Mouse (Mus musculus) heart, postnatal 14 days (tissue): ENCODE data around the gene Zbtb1. TPM values are rescaled to one million over a fixed set of nuclear protein-coding genes. Genes with fewer than 3 reads are reported as not detected.

ENCODE experiments used
- DNase-seq, 2 experiments: peaks; one replicate each; pipeline ENCODE4 v3.0.0; 2021 to 2022
- intact Hi-C: fragments of 180-260 bp; cut with DNase I; formaldehyde crosslinking; loops from one replicate; pipeline ENCODE4 v1.15.1; 2025
- total RNA-seq, 2 experiments: library from RNA; stranded (reverse); gene quantifications; 2 replicates each; pipeline ENCODE4 v1.2.3; 2021

Zbtb1 gene
- total RNA-seq, 2 experiments from 2014 or later, result 5.0 to 5.2 TPM

DNA sequence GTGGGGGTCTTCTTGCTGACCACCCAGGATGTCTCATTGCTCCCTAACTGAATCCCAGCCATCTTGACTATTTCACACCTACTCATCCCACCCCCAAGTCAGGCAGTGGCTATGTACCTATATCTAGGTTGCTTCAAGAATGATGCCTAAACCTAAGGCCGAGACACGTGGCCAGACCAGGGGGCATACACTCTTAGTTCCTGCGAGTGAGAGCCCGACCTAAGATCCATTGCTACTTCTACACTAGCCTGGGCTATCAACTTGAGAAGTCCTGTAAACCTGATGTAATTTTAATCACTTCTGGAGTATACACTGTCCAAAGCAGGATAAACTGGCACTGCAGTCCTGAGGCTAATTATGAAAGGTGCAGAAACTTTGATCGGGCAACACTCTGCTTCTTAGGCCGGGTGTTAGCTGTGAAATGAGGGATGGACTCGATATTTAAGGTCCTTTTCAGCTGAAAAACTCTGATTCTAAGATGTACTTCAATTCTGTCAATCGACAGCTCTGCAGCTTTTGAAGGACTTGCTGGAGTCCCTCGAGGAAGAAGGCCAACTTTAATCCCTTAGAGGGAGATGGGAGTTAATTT is 1.8 kb upstream of the Zbtb1 start:
- DNase-seq, result no peak
- intact Hi-C loops, result no loop called here

DNA sequence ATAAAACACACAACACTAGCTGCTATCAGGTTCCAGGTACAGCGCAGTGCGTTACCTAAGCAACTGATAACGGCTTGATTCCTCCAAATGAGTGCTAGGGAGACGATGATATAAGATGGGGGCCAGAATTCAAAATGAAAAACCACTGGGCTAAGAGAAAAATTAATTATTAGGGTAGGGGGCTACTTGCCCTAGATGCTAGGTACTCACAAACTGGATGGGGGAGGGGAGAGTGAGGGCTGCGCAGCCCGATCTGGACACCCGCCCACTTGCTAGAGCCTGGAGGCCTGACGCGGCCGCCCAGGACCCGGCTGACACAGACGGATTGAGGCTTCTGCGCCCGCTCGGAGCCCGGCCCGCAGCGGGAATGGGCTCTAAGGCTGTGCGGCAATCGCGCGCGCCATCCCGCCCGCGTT is 1.3 kb upstream of the Zbtb1 start:
- DNase-seq, result peak in 1 of 2 experiments; percentile 66
- intact Hi-C loops, result no loop called here

DNA sequence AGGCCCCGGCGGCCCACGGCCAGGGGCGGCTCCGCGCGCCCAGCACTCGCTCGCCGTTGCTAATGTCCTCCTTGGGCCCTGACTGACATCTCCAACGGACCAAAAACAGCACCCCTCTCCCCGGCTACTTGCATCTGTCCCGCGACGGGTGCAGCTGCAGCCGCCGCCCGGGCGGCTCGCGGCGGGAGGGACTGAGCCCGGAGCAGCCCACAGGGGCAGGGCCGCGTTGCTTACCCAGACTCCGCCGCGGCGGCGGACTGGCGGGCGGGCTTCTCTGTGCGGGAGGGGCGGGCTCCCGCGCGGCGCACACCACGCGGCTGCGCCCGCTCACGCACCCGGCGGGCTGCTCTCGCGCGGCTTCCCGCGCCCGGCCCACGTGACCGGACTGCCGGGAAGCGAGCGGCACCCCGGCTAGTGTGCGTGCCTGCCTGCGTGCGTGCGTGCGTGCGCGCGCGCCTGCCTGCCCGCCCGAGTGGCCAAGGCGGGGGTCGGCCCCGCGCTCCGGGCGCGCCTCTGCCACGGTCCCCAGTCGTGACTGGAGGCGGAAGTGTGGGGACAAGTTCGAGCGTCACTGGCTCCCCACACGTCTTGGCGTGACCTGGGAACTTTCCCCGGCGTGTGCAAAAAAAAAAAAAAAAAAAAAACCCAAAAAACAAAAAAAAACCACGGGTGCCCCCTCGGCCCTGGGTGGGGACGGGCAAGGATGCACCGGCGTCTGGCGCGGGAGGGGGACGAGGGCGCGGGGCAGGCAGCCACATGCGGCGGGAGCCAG is 674 bp upstream of the Zbtb1 start, which contains the start of gene Zbtb25:
Zbtb25 (minus strand) TSS at position 397 of the 772 bp plus-strand sequence.
- intact Hi-C loops, result no loop called here
- peak; percentile 88 to 89 for DNase-seq

DNA sequence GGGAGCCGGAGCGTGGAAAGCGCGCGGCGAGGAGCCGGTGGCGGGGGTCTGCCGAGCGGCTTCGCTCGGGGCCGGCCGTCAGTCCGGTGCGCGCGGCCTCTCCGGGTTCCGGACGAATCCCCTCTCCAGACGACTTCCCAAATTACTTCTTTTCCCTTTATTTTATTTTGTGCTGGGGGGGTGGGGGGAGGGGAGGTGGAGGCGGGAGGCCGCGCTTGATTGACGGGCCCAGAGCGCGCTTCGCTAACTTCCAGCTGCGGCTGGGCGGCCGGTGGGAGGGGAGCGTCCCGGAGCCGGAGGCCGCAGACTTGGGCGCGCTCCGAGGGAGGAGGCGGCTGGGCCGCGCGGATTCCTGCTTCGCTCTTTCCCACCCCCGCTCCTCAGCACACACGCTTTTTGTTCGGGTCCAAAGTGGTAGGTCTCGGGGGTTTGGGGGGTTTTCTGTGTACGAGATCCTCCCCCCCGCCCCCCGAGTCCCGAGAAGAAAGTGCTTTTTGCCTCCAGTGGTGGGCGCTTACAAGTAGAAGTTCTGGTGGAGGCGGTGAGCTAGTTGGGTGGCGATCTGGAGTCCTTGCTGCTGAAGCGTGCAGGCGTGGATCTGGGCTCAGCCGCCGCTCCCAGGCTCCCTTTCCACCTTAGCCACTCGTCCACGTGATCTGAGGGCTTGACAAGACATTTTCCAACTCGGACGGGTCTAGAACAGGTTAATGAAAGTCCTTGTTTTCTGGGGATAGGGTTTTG is 935 bp downstream of the Zbtb1 start:
- intact Hi-C loops, result loop anchor here (2.0 to 10.0 kb wide), 2 partner anchors 32 to 104 kb away; no protein-coding TSS in a partner anchor
- peak; percentile 88 to 90 for DNase-seq

DNA sequence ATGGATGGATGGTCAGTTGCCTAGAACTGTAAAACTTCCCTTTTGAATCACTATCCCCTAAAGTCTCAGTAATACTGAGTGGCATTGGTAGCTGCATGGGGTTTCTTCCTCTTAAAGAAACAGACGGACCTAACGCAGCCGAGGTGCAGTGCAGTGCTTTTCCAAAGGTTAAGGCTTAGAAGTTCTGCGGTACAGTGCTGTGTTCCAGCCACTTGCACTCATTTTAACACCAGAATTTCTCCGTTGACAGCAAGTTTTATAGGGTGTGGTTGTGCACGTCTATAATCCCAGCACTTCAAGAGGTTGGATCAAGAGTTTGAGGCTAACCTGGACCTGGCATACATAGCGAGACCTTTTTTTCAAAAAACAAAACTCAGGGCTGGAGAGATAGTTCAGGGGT is 2.0 kb downstream of the Zbtb1 start:
- DNase-seq, result no peak
- intact Hi-C loops, result loop anchor here (10.0 kb wide), 1 partner anchor 103 kb away; no protein-coding TSS in a partner anchor

GRCm38 (mm10) chr12:76372881-76373818 is 3.1 kb downstream of the Zbtb1 start:
- intact Hi-C loops, result loop anchor here (10.0 kb wide), 1 partner anchor 102 kb away; no protein-coding TSS in a partner anchor
- no peak for DNase-seq

DNA sequence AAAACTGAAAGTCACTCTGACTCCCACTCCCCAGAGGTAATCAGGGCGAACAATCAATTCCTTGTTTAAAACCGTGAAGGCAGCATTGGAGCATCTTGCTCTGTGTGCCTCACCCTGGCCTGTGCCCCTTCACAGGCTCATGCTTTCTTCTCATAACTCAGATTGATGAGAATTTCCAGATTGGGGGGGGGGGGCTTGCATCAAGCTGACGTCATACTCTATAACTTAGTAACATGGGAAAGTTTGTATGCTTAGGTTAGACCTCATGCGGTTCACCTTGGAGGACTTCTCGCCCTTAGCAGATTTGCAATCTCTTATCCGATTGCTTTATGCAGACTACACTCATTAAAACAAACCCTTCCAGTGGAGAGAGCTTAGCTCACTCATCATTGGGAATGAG is 3.9 kb downstream of the Zbtb1 start:
- no peak for DNase-seq
- intact Hi-C loops, result loop anchor here (10.0 kb wide), 1 partner anchor 101 kb away; no protein-coding TSS in a partner anchor

DNA sequence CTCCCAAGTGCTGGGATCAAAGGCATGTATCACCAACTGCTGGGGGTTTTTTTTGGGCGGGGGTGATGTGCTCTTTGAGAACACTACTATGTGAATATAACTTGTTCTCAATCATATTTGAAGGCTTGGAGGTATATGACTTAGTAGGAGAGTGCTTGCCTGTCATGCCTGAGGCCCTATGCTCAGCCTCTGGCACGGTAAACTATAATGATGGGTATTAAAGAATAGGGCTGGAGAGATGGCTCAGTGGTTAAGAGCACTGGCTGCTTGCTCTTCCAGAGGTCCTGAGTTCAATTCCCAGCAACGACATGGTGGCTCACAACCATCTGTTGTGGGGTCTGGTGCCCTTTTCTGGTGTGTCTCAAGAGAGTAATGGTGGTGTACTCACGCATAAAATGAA is 4.8 kb downstream of the Zbtb1 start:
- DNase-seq, result no peak
- intact Hi-C loops, result loop anchor here (10.0 kb wide), 1 partner anchor 100 kb away; no protein-coding TSS in a partner anchor

- DNase-seq, result no peak
- intact Hi-C loops, result loop anchor here (10.0 kb wide), 1 partner anchor 99 kb away; no protein-coding TSS in a partner anchor
Measured at GRCm38 (mm10) chr12:76375506-76375905, 5.4 kb downstream of the Zbtb1 start.

GRCm38 (mm10) chr12:76376649-76377048 is 6.6 kb downstream of the Zbtb1 start:
- DNase-seq, result peak in 1 of 2 experiments; percentile 18
- intact Hi-C loops, result loop anchor here (10.0 kb wide), 1 partner anchor 98 kb away; no protein-coding TSS in a partner anchor

GRCm38 (mm10) chr12:76377059-76377458 is 7.0 kb downstream of the Zbtb1 start:
- no peak for DNase-seq
- intact Hi-C loops, result loop anchor here (10.0 kb wide), 1 partner anchor 98 kb away; no protein-coding TSS in a partner anchor

- no peak for DNase-seq
- intact Hi-C loops, result loop anchor here (10.0 kb wide), 1 partner anchor 97 kb away; no protein-coding TSS in a partner anchor
Measured at GRCm38 (mm10) chr12:76377726-76378125, 7.7 kb downstream of the Zbtb1 start.

- intact Hi-C loops, result loop anchor here (10.0 kb wide), 1 partner anchor 96 kb away; no protein-coding TSS in a partner anchor
- no peak for DNase-seq
Measured at GRCm38 (mm10) chr12:76378556-76378955, 8.5 kb downstream of the Zbtb1 start.

DNA sequence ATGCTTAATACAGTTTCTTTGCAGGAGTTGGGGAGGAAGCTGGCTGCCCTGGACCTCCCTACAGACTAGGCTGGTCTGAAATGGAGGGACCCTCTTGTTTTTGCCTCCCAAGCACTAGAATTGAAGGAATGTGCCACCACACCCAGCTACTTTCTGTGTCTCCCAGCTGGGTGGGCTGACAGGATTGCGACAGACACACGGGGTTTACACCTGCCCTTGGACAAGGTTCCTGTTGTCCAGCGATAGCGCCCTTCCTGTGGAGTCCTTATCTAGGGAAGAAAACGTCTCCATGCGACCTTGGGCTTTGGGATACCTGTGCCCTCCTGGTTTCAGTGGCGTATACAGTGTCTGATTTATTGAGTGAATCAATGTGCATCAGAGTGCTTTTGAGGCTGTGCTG is 10.1 kb downstream of the Zbtb1 start:
- DNase-seq, result no peak
- intact Hi-C loops, result no loop called here

- intact Hi-C loops, result no loop called here
- no peak for DNase-seq
Measured at GRCm38 (mm10) chr12:76385342-76385741, 15.3 kb downstream of the Zbtb1 start.

- intact Hi-C loops, result no loop called here
- no peak for DNase-seq
Measured at GRCm38 (mm10) chr12:76388794-76389193, 18.7 kb downstream of the Zbtb1 start.

DNA sequence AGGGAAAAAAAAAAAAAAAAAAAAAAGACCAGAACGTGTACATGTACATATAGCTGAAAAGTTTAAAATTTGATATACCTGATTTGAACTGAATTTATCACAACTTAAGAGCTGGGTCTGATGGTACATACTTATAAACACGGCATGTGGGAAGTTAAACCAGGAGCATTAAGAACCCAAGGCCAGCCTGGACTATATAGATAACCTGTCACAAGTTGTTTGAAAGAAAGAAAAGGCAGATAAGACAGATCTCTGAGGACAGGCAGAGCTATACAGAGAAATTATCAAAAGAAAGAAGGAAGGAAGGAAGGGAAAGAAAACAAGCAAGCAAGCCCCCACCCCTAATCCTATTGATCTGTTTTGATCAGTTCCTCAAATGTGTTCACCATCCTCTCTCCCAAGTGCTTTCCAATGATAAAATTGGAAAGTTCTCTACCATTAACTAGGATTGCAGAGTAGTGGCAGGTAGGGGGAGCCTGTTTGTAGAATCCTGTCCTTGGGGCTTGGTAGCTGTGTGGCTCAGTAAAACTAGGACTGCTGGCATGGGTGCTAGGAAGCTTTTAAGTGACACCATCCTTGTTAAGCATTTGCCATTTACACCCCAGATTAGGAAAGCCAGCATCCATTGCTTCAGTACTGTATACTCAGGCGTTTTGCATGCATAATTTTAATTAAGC is 21.7 kb downstream of the Zbtb1 start:
- intact Hi-C loops, result no loop called here
- DNase-seq, result no peak

- no peak for DNase-seq
- intact Hi-C loops, result no loop called here
Measured at GRCm38 (mm10) chr12:76392979-76393378, 22.9 kb downstream of the Zbtb1 start.

DNA sequence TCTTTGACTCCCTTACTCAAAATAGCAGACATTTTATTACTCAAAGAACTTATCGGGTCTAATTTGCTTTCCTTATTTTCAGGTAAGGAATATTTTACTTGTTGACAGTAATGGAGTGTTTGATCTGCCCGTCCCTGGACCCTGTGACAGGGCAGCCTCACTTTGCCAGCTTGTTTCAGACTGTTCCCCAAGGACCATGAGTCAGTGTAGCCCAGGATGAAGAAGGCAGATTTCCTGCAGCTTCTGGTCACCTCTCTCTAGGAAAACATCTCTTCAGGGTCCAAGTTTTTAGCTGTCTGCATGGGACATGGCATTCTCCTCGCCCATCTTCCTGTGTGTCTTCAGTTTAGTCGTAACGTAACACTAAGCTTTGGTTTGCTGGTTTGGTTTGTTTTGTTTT is 27.2 kb downstream of the Zbtb1 start:
- intact Hi-C loops, result no loop called here

More for the DNA sequence above, 27.2 kb downstream of the Zbtb1 start:
- DNase-seq, result no peak
